Mouse (Mus musculus) ES-E14 (cell line): ENCODE results near the gene Otc.

Experiments
- CHD2 ChIP-seq: IDR thresholded peaks from 2 replicates; pipeline ENCODE4 v1.6.1; 2014; ENCODE audit warnings: mild to moderate bottlenecking, low read depth, low read length, inconsistent platforms
- HCFC1 ChIP-seq: IDR thresholded peaks from 2 replicates; pipeline ENCODE4 v1.6.1; 2012; ENCODE audit warnings: low read length, inconsistent platforms, borderline replicate concordance; ENCODE audit not compliant: insufficient read depth
- MAFK ChIP-seq: IDR thresholded peaks from 2 replicates; pipeline ENCODE4 v1.6.1; 2014; ENCODE audit warnings: mild to moderate bottlenecking, low read depth, low read length, inconsistent platforms; ENCODE audit not compliant: insufficient read depth
- ZC3H11A ChIP-seq: IDR thresholded peaks from 2 replicates; pipeline ENCODE4 v1.6.1; 2012; ENCODE audit warnings: low read depth, mild to moderate bottlenecking, inconsistent platforms, low read length, borderline replicate concordance
- ZNF384 ChIP-seq: IDR thresholded peaks from 2 replicates; pipeline ENCODE4 v1.6.1; 2012; ENCODE audit warnings: low read depth, low read length, inconsistent platforms

GRCm38 (mm10) chrX:10297341-10297740 is 45.2 kb downstream of the Otc start:
- TF ChIP-seq HCFC1 (no peak), ZC3H11A (no peak), CHD2 (no peak), MAFK (no peak), ZNF384 (no peak)
